Mouse (Mus musculus) layer of hippocampus, adult 11-12 months (tissue): ENCODE measurements around the gene Trank1.
A peak's percentile ranks its signal among the peaks of the same experiment; 100 is the strongest.

Experiments used
- DNase-seq: peaks from one replicate; pipeline ENCODE4 v3.0.0; 2022; ENCODE audit warnings: low spot score

The Trank1 gene

GRCm38 (mm10) chr9:111302196-111302831 is 9.2 kb upstream of the Trank1 start:
- peak; percentile 23 for DNase-seq

- no peak for DNase-seq
These were observed 7.5 kb upstream of the Trank1 start for GRCm38 (mm10) chr9:111304036-111304435.

GRCm38 (mm10) chr9:111306142-111306541 is 5.4 kb upstream of the Trank1 start:
- no peak for DNase-seq

- no peak for DNase-seq
These were observed 403 bp downstream of the Trank1 start for GRCm38 (mm10) chr9:111311843-111312441.

- DNase-seq, result no peak
These were observed 1.1 kb downstream of the Trank1 start for GRCm38 (mm10) chr9:111312442-111313141.

GRCm38 (mm10) chr9:111313299-111313698 is 1.8 kb downstream of the Trank1 start:
- DNase-seq, result no peak

- DNase-seq, result no peak
These were observed 2.3 kb downstream of the Trank1 start for GRCm38 (mm10) chr9:111313793-111314192.

- peak; percentile 72 for DNase-seq
These were observed 2.7 kb downstream of the Trank1 start for GRCm38 (mm10) chr9:111314219-111314618.

GRCm38 (mm10) chr9:111320912-111321311 is 9.4 kb downstream of the Trank1 start:
- DNase-seq, result no peak

GRCm38 (mm10) chr9:111324881-111325280 is 13.3 kb downstream of the Trank1 start:
- DNase-seq, result no peak

- no peak for DNase-seq
These were observed 18.3 kb downstream of the Trank1 start for GRCm38 (mm10) chr9:111329881-111330280.

GRCm38 (mm10) chr9:111333790-111334189 is 22.3 kb downstream of the Trank1 start:
- no peak for DNase-seq

- no peak for DNase-seq
These were observed 23.1 kb downstream of the Trank1 start for GRCm38 (mm10) chr9:111334555-111335164.

- no peak for DNase-seq
These were observed 39.7 kb downstream of the Trank1 start for GRCm38 (mm10) chr9:111351233-111351632.

GRCm38 (mm10) chr9:111351641-111352040 is 40.1 kb downstream of the Trank1 start:
- DNase-seq, result no peak

- DNase-seq, result no peak
These were observed 41.1 kb downstream of the Trank1 start for GRCm38 (mm10) chr9:111352646-111353045.

GRCm38 (mm10) chr9:111355041-111355440 is 43.5 kb downstream of the Trank1 start:
- no peak for DNase-seq

GRCm38 (mm10) chr9:111356386-111356785 is 44.8 kb downstream of the Trank1 start:
- no peak for DNase-seq

- no peak for DNase-seq
These were observed 52.1 kb downstream of the Trank1 start for GRCm38 (mm10) chr9:111363656-111364055.

- no peak for DNase-seq
These were observed 56.2 kb downstream of the Trank1 start for GRCm38 (mm10) chr9:111367713-111368112.

GRCm38 (mm10) chr9:111372079-111372478 is 60.5 kb downstream of the Trank1 start:
- DNase-seq, result no peak

GRCm38 (mm10) chr9:111377868-111378267 is 66.3 kb downstream of the Trank1 start:
- no peak for DNase-seq
